ENCODE assay signal across 26 mouse cellular contexts in the genomic region with DNA sequence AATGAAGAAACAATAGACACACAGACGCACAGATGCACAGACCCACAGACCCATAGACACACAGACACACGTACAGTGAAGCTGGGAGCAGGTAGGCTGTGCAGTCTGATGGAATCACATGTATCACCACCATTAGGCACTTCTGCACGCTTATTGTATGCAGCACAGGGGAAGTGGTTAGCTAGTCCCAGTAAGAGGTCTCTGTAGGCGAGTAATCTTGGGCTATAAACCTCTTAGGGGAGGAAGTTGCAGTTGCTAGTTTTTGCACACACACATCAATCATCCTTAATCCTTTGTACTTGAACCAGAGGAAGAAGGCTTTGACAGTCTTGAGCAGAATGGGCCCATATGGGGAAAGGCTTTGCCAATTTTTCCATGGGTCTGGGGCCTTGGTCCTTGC.
DNase-seq lines count a peak whose midpoint lies in the region; ATAC-seq and TF ChIP-seq lines count a peak whose summit lies in the region.
"Had no signal": no experiment of that assay in that cellular context is flagged by ENCODE, and none has a peak within 500 bp of the region (broad histone marks: within the 10 kb centered on the region; RNA-seq: fewer than 3 reads in every experiment).

No protein-coding gene starts in this region.

- no peak for TF ChIP-seq CTCF in forebrain, postnatal 0 days (IDR thresholded peaks at IDR 0.05; ENCODE audit: low read depth)

- no peak overlapping the region for H3K4me2 ChIP-seq in forebrain, postnatal 0 days (ENCODE audit: low read depth)
- H3K4me2 ChIP-seq: heart, embryonic 13.5 days; hindbrain, embryonic 12.5 days; hindbrain, embryonic 15.5 days had no signal

- H3K36me3 ChIP-seq in forebrain, postnatal 0 days (ENCODE audit: insufficient read depth): no peaks in the 10 kb centered on the region
- H3K36me3 ChIP-seq: forebrain, embryonic 10.5 days; heart, embryonic 10.5 days; heart, embryonic 13.5 days; hindbrain, embryonic 12.5 days; hindbrain, embryonic 15.5 days had no signal

- WGBS in forebrain, postnatal 0 days: 64% methylated on average over 4 of the region's 4 CpGs

- DNase-seq in CD4-positive helper T cell, adult 2 months (ENCODE audit: low read depth, low spot score): peak; percentile 2
- peak; percentile 2 for DNase-seq in thymus, postnatal 14 days
- DNase-seq in forebrain, postnatal 0 days: no peak
- no peak for DNase-seq in lung, postnatal 10 days
- no peak for DNase-seq in left cerebral cortex, postnatal 25 days (ENCODE audit: low spot score in 2 of 2)
- DNase-seq in cerebellum, adult 18-20 months: no peak
- DNase-seq: adrenal gland, adult 8-10 months; adrenal gland, postnatal 25 days; B cell, adult 2 months; cerebellum, adult 2 months; cerebellum, adult 9-11 months; cerebellum, postnatal 25 days; gastrocnemius, postnatal 25 days; heart, adult 2 months; heart, postnatal 14 days; heart, postnatal 4 days had no signal

- no peak overlapping the region for H3K9ac ChIP-seq in forebrain, postnatal 0 days
- H3K9ac ChIP-seq: heart, embryonic 13.5 days; hindbrain, embryonic 12.5 days; hindbrain, embryonic 15.5 days had no signal

- no peaks in the 10 kb centered on the region for H3K4me1 ChIP-seq in forebrain, postnatal 0 days (ENCODE audit: insufficient read depth)
- H3K4me1 ChIP-seq: forebrain, embryonic 10.5 days; heart, embryonic 10.5 days; heart, embryonic 13.5 days; hindbrain, embryonic 12.5 days; hindbrain, embryonic 15.5 days had no signal

- intact Hi-C loops in left cerebral cortex, postnatal 25 days (cut with DNase I): no loop called here

- peak; percentile 62 for ATAC-seq in common myeloid progenitor, adult 5-6 weeks (replicated peaks; ENCODE audit: low read depth, poor library complexity, severe bottlenecking)
- ATAC-seq in megakaryocyte progenitor cell, adult 5-6 weeks (replicated peaks; ENCODE audit: poor library complexity): peak; percentile 75
- ATAC-seq in forebrain, postnatal 0 days: no peak
- ATAC-seq: activated CD4-positive, CD25-positive, alpha-beta regulatory T cell, adult 4 months; CD4-positive, CD25-positive, alpha-beta regulatory T cell, adult 4 months; forebrain, embryonic 14.5 days had no signal

- H3K4me3 ChIP-seq in forebrain, postnatal 0 days (ENCODE audit: low read depth, low read length): no peak overlapping the region
- H3K4me3 ChIP-seq: forebrain, embryonic 10.5 days; heart, adult 2 months; heart, embryonic 10.5 days; heart, embryonic 13.5 days; hindbrain, embryonic 12.5 days; hindbrain, embryonic 15.5 days had no signal

- no peak overlapping the region for H3K27ac ChIP-seq in forebrain, postnatal 0 days (ENCODE audit: low read depth, low read length)
- H3K27ac ChIP-seq: forebrain, embryonic 10.5 days; heart, adult 2 months; heart, embryonic 10.5 days; heart, embryonic 13.5 days; hindbrain, embryonic 12.5 days; hindbrain, embryonic 15.5 days had no signal

- no peaks in the 10 kb centered on the region for H3K27me3 ChIP-seq in forebrain, postnatal 0 days (ENCODE audit: insufficient read depth, low read length)
- H3K27me3 ChIP-seq: heart, embryonic 13.5 days; hindbrain, embryonic 12.5 days; hindbrain, embryonic 15.5 days had no signal

- H3K9me3 ChIP-seq in forebrain, postnatal 0 days (ENCODE audit: low read length): no peaks in the 10 kb centered on the region
- H3K9me3 ChIP-seq: forebrain, embryonic 10.5 days; heart, embryonic 10.5 days; heart, embryonic 13.5 days; hindbrain, embryonic 12.5 days; hindbrain, embryonic 15.5 days had no signal

Comparison
In these comparisons a context has a peak if more than half of its experiments do, and no peak if none do; other contexts are left out.
1. DNase-seq: peak in CD4-positive helper T cell, adult 2 months (single experiment) and thymus, postnatal 14 days (single experiment); none in forebrain, postnatal 0 days (single experiment), lung, postnatal 10 days (single experiment), left cerebral cortex, postnatal 25 days (0 of 2) and cerebellum, adult 18-20 months (0 of 2).